Mouse (Mus musculus) lung, postnatal 14 days (tissue): ENCODE measurements around the gene Gkn2.

Source experiments
- DNase-seq: peaks from one replicate; pipeline ENCODE4 v3.0.0; 2021

The Gkn2 gene

GRCm38 (mm10) chr6:87373057-87373456 lies at the start of gene Gkn2:
Gene Gkn2 (plus strand): TSS chr6:87373357.
- DNase-seq: no peak

- DNase-seq: peak; percentile 57
Measured at GRCm38 (mm10) chr6:87323381-87323780, 49.8 kb upstream of the Gkn2 start.

DNA sequence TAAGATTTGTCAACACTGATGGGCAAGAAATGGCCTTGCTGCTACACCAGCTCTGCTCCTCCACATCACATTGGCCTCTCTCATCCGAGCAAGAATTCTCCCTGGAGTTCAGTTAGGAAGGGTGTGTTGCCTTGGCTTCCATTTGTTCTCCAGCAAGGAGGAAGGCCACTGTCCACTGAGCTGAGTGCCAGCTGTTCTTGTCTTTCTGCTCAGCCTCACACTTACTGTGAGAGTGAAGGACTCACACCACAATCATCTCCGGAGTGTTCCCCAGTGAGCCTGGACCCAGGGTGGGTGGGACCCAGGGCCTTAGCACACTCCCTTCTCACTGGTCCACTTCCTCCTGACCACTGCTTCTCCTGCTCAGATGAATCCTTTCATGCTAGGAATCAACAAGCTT lies 46.2 kb upstream of the Gkn2 start:
- no peak for DNase-seq

- DNase-seq: no peak
Measured at GRCm38 (mm10) chr6:87328265-87329173, 44.6 kb upstream of the Gkn2 start.

- DNase-seq: no peak
Measured at GRCm38 (mm10) chr6:87332380-87332779, 40.8 kb upstream of the Gkn2 start.

- peak; percentile 58 for DNase-seq
Measured at GRCm38 (mm10) chr6:87334361-87335090, 38.6 kb upstream of the Gkn2 start.

DNA sequence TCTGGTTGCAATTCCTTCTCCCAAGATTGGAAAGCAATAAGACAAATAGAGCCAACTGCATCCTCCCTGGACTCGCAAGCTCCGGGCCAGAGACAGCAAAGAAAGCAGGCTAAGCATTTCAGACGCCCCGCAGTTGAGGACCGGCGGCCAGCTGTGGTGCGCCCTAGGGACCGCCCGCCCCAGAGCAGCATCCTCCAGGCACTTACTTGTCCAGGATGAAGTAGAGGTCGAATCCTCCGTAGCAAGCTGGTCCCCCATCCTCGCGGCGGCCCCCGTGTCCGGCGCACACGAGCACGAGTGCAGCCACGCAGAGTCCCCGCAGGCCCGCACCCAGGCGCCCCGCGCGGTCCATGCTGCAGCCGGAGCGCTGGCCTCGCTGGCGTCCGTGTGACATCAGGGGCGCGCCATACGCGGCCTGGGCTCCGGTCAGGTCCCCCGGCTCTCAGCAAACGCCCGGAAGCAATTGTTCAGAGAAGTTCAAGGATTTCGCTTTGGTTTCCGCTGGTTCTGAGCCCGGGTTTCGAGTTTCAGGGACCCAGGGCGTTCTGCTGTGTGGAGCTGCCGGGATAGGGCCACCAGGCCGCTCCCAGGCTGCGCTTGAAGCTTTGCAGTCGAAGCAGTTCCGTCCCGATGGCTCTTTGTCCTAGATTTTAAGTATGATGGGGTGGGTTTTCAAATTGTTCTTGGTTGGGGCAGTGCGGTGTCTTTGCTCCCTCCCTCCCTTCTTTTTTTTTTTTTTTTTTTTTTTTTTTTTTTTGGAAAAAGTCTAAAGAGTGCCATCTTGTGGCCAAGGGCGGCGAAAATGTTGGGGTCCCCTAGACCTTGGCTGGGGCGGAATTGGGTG lies 37.8 kb upstream of the Gkn2 start, which contains the start of gene Antxr1:
TSS of gene Antxr1 (minus strand) at position 731 of the 844 bp plus-strand sequence.
- DNase-seq: peak; percentile 69

- no peak for DNase-seq
Measured at GRCm38 (mm10) chr6:87335935-87336295, 37.2 kb upstream of the Gkn2 start.

DNA sequence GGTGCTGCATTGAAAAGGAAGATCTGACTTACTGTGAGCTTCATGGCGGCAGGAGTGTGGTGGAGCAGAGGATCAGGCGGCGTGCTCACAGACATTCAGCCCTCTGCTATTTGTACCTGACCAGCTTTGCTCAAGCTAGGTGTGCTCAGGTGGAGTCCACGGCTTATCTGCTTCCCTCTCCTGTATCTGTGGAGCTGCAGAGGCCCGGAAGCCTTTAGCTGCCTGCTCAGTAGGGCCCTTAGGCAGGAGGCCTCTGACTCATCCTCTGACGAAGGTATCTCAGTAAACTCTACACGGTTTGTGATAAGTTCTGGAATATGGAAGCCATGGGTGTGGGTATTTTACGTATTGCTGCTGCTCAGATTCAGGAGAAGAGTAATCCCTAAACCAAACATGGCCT lies 22.3 kb upstream of the Gkn2 start, which contains the start of gene Gkn1:
TSS of gene Gkn1 (minus strand) at position 114 of the 400 bp plus-strand sequence.
- DNase-seq: no peak

DNA sequence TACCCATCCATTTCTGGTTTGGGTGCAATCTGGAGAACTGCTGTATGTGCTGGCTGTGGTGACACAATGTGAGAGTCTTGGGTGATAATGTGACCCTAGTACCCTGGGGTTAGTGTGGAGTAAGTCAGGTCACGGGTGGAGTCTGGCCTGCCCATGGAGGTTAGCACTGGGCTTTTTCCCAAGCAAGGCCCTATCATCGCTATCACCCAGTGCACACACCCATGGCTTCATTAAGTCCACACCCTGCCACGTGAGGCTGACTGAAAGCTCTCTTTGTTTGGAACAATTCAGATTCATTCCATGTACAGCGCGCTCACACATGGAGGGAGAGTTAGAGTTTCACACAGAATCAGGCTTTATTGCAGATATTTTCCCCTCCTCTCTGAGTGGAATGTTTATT lies 18.7 kb upstream of the Gkn2 start:
- no peak for DNase-seq

GRCm38 (mm10) chr6:87369223-87369622 lies 3.9 kb upstream of the Gkn2 start:
- no peak for DNase-seq

DNA sequence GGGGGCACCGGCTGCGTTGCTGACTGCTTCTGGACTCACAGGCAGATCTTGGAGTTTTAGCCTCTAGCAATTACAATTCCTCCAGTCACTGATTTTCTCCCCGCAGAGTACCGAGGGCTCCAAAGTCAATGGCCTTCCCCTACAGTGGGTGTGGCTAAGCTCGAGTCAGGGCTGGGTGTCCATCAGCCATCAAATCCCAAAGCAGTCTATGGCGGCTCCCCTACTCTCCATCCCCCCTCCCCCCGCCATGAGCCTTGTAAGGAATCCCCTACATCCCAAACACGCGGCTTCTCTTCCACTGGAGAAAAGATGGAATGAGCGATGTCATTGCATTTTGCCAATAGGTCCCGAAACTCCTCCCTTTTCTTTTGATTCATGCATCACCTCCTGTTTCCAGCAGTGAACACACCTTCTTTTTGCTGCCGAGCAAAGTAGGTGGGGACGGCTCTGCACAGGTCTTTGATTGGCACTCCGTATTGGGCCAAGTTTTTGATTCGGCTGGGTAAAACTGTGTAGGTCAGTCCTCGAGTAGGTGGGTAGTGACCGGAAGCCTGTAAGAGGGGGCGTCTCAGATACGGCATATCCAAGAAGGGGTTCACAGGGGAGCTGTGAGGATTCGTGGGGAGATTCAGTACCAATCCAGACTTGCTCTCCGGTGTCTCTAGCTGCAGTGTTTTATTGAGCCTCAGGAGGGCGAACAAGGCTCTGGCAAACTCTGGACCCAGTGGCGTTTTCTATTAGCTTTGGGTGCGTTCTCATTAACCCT lies 11.0 kb downstream of the Gkn2 start:
- peak; percentile 39 for DNase-seq

DNA sequence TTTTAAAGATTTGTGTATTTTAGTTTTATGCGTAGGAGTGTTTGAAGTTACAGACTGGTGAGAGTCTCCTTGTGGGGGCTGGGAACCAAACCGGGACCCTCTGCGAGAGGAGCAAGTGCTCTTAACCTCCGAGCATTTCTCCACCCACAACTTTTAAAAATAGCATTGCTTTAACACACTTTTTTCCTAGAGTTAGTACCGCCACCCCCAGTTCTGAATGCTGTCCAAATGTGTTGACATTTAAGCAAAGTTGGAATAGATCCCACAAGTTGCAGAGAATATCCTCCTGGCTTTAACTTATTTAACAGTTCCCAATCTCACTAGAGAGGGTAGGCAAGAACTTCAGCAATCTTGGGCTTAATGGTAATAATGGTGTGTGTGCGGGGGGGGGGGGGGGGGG lies 11.6 kb downstream of the Gkn2 start:
- DNase-seq: no peak

DNA sequence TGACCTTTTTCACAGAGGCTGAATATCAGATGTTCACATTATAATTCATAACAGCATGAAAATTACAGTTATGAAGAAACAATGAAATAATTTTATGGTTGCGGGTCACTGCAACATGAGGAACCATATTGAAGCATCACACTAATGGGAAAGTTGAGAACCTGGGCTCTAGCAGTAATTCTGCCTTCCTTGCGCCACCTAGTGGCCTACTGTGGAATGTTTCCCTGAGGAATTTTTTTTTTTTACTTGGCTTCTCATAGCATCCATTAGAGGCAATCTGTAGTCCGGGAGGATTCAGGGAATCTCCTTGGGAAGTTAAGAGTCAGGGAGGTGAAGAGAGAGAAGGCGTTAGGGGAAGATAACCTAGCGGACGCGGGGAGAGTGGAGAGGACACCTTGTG lies 13.0 kb downstream of the Gkn2 start:
- DNase-seq: peak; percentile 80

- DNase-seq: no peak
Measured at GRCm38 (mm10) chr6:87386681-87387080, 13.5 kb downstream of the Gkn2 start.

DNA sequence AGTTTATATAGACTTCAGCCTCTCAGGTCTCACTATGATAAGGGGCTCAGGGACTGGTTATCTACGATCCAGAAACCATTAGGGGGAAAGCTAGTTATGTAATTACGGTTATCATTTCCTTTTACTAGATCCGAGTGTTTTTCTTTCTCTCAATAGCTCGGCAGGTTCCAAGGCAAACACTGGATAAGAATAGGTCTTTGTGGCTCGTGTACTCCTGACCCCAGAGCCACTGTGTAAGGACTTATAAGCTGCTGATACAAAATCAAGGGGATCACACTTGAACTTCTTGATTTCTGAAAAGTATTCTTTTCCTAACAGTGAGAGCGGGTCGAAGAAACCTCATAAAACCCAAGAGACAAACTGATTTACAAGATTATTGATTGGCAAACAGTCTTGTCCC lies 15.7 kb downstream of the Gkn2 start, which contains the start of gene Gkn3:
TSS of gene Gkn3 (minus strand) at position 59 of the 400 bp plus-strand sequence.
- DNase-seq: no peak

GRCm38 (mm10) chr6:87389455-87389989 lies 16.4 kb downstream of the Gkn2 start:
- no peak for DNase-seq

DNA sequence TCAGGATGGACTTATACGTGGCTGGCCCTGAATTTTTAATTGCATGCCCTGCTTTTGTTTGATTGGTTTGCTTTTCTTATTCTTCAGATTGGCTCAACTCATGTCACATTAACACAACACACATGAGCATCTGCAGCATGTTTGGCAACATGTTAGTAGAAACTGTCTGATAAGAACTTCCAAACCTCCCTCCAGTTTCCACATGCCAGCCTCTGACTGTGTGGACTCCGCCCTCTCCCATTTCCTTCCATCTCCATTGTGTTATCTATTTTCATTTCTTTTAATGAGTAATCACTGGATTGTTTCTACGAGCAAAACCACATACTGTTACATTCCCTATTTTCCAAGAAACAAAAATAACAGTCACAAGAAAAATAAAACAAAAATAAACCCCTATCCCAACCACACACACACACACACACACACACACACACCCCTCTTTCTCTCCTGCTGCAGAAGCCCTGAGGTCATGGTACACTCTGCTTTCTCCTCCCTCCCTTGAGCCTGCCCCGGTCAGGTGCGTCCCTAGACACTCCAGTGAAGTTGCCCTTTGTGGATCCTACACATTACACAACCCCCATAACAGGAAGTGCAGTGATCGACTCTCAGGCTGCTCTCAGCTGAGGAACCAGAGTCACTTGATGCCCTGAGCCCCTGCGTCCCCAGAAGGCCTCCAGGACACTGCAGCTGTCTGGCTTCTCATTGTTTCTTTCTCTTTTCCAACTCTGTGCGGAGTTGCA lies 20.5 kb downstream of the Gkn2 start:
- DNase-seq: no peak

DNA sequence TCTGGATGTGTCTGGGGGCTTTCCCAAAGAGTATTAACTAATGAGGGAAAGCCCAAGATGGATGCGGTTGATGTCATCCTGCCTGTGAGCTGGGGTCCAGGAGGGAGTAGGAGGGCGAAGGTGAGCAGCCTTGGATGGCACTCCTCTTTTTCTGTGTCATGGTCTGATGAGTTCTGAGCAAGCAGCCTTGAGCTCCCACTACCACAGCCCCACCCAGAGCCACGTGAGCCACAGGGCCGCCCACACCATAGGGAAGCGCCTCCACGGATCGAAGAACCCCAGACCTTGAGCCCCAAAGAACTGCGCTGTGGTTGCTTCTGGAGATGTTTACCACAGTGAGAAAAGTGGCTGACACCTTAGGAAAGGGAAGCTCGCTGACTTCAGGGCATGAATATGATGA lies 21.6 kb downstream of the Gkn2 start:
- DNase-seq: no peak

DNA sequence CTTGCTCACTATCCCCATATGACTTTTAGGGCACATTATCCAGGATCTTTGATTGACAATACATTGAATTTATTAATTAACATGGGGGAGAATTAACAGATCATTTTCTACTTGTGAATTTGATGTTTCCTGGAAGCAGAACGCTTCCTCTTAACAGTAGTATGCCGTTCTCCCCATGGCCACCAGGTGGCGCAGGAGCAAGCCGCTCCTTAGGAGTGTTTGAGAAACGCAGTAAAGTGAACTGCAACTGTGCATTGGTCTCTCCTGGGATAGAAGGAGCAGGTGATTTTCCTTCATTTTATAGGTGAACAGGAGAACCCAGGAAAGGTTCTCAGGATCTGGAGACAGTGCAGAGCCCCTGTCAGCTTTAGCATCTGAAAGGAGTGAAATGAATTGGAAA lies 26.0 kb downstream of the Gkn2 start:
- DNase-seq: peak; percentile 87
